Mouse (Mus musculus) adrenal gland, adult 18-20 months (tissue): ENCODE measurements at regions not wholly inside any gene's neighbourhood (a gene's known extent, or its start where the extent isn't known, plus 50 kb on each side); places are given as distances from the start of the nearest gene placed in this dataset.
"Not testable (repeated sequence)": the region's sequence is repeated elsewhere in the genome, so short reads cannot be mapped to it uniquely, and the experiment has no call there.

Experiments used
- DNase-seq, 2 experiments: peaks; one replicate each; pipeline ENCODE4 v3.0.0; 2021 to 2022; ENCODE audit warnings: low spot score in 2 of 2

GRCm38 (mm10) chr19:51355701-51356100, 677.3 kb upstream of the Sorcs1 start:
- no peak for DNase-seq

GRCm38 (mm10) chr19:51340491-51340890, 662.0 kb upstream of the Sorcs1 start:
- no peak for DNase-seq

- DNase-seq, result no peak
Measured at GRCm38 (mm10) chr19:51330010-51330409, 651.6 kb upstream of the Sorcs1 start.

- no peak for DNase-seq
Measured at GRCm38 (mm10) chr19:51303708-51304107, 625.3 kb upstream of the Sorcs1 start.

GRCm38 (mm10) chr19:51296631-51297030, 618.2 kb upstream of the Sorcs1 start:
- DNase-seq, result not testable (repeated sequence)

- no peak for DNase-seq
Measured at GRCm38 (mm10) chr19:51268978-51269556, 590.6 kb upstream of the Sorcs1 start.

- no peak for DNase-seq
Measured at GRCm38 (mm10) chr19:51240295-51240864, 561.9 kb upstream of the Sorcs1 start.

- DNase-seq, result no peak
Measured at GRCm38 (mm10) chr19:51238181-51238523, 559.7 kb upstream of the Sorcs1 start.

GRCm38 (mm10) chr19:51237509-51238180, 559.2 kb upstream of the Sorcs1 start:
- no peak for DNase-seq

GRCm38 (mm10) chr19:51232525-51232924, 554.1 kb upstream of the Sorcs1 start:
- no peak for DNase-seq

GRCm38 (mm10) chr19:51226932-51227331, 548.5 kb upstream of the Sorcs1 start:
- DNase-seq, result no peak

GRCm38 (mm10) chr19:51201391-51201790, 522.9 kb upstream of the Sorcs1 start:
- peak in 1 of 2 experiments; percentile 1 for DNase-seq
